Mouse (Mus musculus): ENCODE results near the gene Nkx6-2. TPM values are rescaled to one million over a fixed set of nuclear protein-coding genes. Genes with fewer than 3 reads are reported as not detected.

Gene Nkx6-2
- polyA plus RNA-seq, 2 experiments: 0.08 to 0.14 TPM

DNA sequence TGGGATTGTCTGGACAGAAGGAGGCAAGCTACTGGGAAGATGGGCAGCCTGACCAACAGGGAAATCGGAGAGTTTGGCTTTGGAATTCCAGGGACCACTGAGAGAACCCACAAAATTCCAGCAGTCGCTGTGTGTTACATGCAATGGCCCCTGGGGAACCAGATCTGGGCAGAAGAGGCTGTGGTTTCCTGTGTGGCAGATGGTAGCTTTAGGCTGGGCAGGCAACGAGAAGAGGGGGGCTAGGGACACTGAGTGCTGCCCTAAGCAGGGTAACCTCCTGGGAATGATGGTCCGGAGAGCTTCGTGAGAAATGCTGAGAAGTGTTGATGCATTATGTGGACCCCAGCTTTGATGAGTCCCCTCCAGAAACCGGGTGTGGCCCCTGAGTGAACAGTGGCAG, 13.3 kb upstream of the Nkx6-2 start:
- H3K27ac ChIP-seq (replicated peaks; ENCODE audit: low read depth, low read length): no peak overlapping the region
- no peak overlapping the region for H3K4me2 ChIP-seq (replicated peaks; ENCODE audit: low read depth, low read length, severe bottlenecking)
- TF ChIP-seq POLR2A (IDR thresholded peaks at IDR 0.05; ENCODE audit: borderline replicate concordance, extremely low read depth, insufficient read depth, insufficient read length): no peak
- no peak for ATAC-seq (ENCODE audit: low FRiP score, low read depth)
- no peak overlapping the region for H3K9ac ChIP-seq (ENCODE audit: low read depth, low read length, severe bottlenecking)
- 54% methylated on average over 6 of the region's 6 CpGs for WGBS
- no peak overlapping the region for H3K4me3 ChIP-seq (replicated peaks; ENCODE audit: low read length)
- H3K27me3 ChIP-seq (ENCODE audit: control insufficient read depth, insufficient read depth, low read length): no peaks in the 10 kb centered on the region
- H3K36me3 ChIP-seq (ENCODE audit: control insufficient read depth, insufficient read depth, low read length): no peaks in the 10 kb centered on the region
- H3K9me3 ChIP-seq (ENCODE audit: control insufficient read depth, low read length): no peaks in the 10 kb centered on the region
- DNase-seq (ENCODE audit: low spot score): no peak
- no peaks in the 10 kb centered on the region for H3K4me1 ChIP-seq (ENCODE audit: control insufficient read depth, insufficient read depth, low read length)

DNA sequence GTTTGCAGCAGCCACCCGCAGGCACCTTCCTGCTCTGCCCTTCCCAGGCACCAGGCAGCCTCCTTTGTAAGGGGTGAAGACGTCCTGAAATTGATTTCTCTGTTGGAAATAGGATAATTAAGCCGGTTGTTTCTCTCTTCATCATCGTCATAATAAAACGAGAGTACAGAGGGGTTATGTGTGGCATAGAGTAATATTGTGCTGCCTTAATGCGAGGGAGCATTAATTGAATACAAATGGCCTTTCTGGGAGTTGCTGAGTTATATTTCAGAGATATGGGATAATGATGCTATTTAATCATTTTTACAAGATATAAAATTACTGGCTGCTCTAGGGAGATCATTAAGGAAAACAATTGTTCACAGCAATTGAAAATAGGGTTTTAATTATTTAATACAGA, 12.7 kb upstream of the Nkx6-2 start:
- 47% methylated on average over 6 of the region's 6 CpGs for WGBS
- Histone ChIP-seq H3K4me1 (ENCODE audit: control insufficient read depth, insufficient read depth, low read length) (no peaks in the 10 kb centered on the region), H3K27me3 (ENCODE audit: control insufficient read depth, insufficient read depth, low read length) (no peaks in the 10 kb centered on the region), H3K36me3 (ENCODE audit: control insufficient read depth, insufficient read depth, low read length) (no peaks in the 10 kb centered on the region), H3K9ac (ENCODE audit: low read depth, low read length, severe bottlenecking) (no peak overlapping the region), H3K4me2 (replicated peaks; ENCODE audit: low read depth, low read length, severe bottlenecking) (no peak overlapping the region), H3K4me3 (replicated peaks; ENCODE audit: low read length) (no peak overlapping the region), H3K27ac (replicated peaks; ENCODE audit: low read depth, low read length) (no peak overlapping the region), H3K9me3 (ENCODE audit: control insufficient read depth, low read length) (no peaks in the 10 kb centered on the region)
- ATAC-seq (ENCODE audit: low FRiP score, low read depth) (no peak), DNase-seq (ENCODE audit: low spot score) (no peak)
- TF ChIP-seq POLR2A (IDR thresholded peaks at IDR 0.05; ENCODE audit: borderline replicate concordance, extremely low read depth, insufficient read depth, insufficient read length): no peak

DNA sequence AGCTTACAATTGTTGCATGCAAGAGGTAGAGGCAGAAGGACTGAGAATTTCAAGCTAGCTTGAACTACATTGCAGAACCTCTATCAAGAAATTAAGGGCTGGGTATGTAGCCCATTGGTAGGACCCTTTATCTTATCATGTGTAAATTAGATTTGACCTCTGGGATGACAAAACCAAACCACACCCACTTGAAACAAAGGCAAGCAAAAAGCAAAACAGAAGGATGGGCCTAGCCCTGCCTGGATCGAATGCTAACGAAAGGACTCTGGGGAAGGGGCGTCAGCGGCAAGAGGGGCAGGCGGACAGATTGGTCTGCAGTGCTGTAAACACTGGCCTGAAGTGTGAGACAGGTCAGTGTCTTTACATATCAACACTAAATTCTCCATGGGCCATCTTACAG, 8.7 kb upstream of the Nkx6-2 start:
- no peak overlapping the region for H3K27ac ChIP-seq (replicated peaks; ENCODE audit: low read depth, low read length)
- no peaks in the 10 kb centered on the region for H3K4me1 ChIP-seq (ENCODE audit: control insufficient read depth, insufficient read depth, low read length)
- peaks cover 20% of the 10 kb centered on the region for H3K27me3 ChIP-seq (ENCODE audit: control insufficient read depth, insufficient read depth, low read length)
- H3K4me3 ChIP-seq (replicated peaks; ENCODE audit: low read length): no peak overlapping the region
- no peak for ATAC-seq (ENCODE audit: low FRiP score, low read depth)
- no peak overlapping the region for H3K9ac ChIP-seq (ENCODE audit: low read depth, low read length, severe bottlenecking)
- WGBS: 93% methylated on average over 5 of the region's 5 CpGs
- no peak for TF ChIP-seq POLR2A (IDR thresholded peaks at IDR 0.05; ENCODE audit: borderline replicate concordance, extremely low read depth, insufficient read depth, insufficient read length)
- no peak overlapping the region for H3K4me2 ChIP-seq (replicated peaks; ENCODE audit: low read depth, low read length, severe bottlenecking)
- no peaks in the 10 kb centered on the region for H3K36me3 ChIP-seq (ENCODE audit: control insufficient read depth, insufficient read depth, low read length)
- no peak for DNase-seq (ENCODE audit: low spot score)
- H3K9me3 ChIP-seq (ENCODE audit: control insufficient read depth, low read length): no peaks in the 10 kb centered on the region

DNA sequence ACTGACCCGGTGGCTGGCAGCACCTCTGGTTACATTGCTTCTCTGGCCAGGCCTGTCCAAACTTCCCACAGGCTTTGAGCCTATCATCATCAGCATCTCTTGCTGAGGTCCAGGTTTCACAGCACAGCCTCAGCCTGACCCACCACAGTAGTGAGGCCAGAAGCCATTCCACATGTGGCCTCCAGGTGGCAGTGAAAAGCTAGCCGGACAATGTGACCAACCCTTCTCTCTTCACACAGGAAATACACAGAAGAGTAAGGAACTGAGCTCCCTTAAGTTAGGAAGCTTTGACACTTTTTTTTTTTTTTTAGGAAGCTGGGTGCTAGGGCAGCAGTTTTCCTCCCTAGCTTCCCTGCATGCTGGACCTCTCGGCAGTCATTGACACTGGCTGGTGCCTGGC, 7.7 kb upstream of the Nkx6-2 start:
- H3K9ac ChIP-seq (ENCODE audit: low read depth, low read length, severe bottlenecking): no peak overlapping the region
- no peak for TF ChIP-seq POLR2A (IDR thresholded peaks at IDR 0.05; ENCODE audit: borderline replicate concordance, extremely low read depth, insufficient read depth, insufficient read length)
- H3K4me1 ChIP-seq (ENCODE audit: control insufficient read depth, insufficient read depth, low read length): no peaks in the 10 kb centered on the region
- H3K9me3 ChIP-seq (ENCODE audit: control insufficient read depth, low read length): no peaks in the 10 kb centered on the region
- DNase-seq (ENCODE audit: low spot score): no peak
- H3K36me3 ChIP-seq (ENCODE audit: control insufficient read depth, insufficient read depth, low read length): no peaks in the 10 kb centered on the region
- no peak overlapping the region for H3K4me2 ChIP-seq (replicated peaks; ENCODE audit: low read depth, low read length, severe bottlenecking)
- no peak overlapping the region for H3K4me3 ChIP-seq (replicated peaks; ENCODE audit: low read length)
- no peak overlapping the region for H3K27ac ChIP-seq (replicated peaks; ENCODE audit: low read depth, low read length)
- peaks cover 30% of the 10 kb centered on the region for H3K27me3 ChIP-seq (ENCODE audit: control insufficient read depth, insufficient read depth, low read length)
- WGBS: 36% methylated on average over 3 of the region's 3 CpGs
- no peak; the same call in 1 of the 2 replicates for ATAC-seq (ENCODE audit: low FRiP score, low read depth)

DNA sequence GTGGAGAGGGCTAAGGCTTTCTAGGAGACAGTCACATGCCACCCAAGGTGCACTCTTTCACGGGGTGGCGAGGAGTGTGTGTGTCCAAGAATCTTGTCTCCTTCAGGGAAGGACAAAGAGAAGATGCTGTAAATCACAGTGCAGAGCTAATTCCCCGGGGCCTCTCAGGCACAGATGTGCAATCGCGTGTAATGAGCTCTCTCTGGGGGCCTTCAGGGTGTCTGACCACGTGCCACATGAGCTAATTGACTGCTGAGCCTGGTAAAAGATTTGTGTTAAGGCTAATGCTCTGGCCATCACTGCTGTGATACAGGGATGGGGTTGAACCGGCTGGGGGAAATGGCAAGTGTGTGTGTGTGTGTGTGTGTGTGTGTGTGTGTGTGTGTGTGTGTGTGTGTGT, 5.3 kb upstream of the Nkx6-2 start:
- no peaks in the 10 kb centered on the region for H3K9me3 ChIP-seq (ENCODE audit: control insufficient read depth, low read length)
- no peak overlapping the region for H3K4me2 ChIP-seq (replicated peaks; ENCODE audit: low read depth, low read length, severe bottlenecking)
- peaks cover 7% of the 10 kb centered on the region; the same call in 1 of the 2 replicates for H3K4me1 ChIP-seq (ENCODE audit: control insufficient read depth, insufficient read depth, low read length)
- WGBS: 11% methylated on average over 7 of the region's 7 CpGs
- no peak overlapping the region for H3K9ac ChIP-seq (ENCODE audit: low read depth, low read length, severe bottlenecking)
- peaks cover 54% of the 10 kb centered on the region for H3K27me3 ChIP-seq (ENCODE audit: control insufficient read depth, insufficient read depth, low read length)
- no peak overlapping the region for H3K4me3 ChIP-seq (replicated peaks; ENCODE audit: low read length)
- TF ChIP-seq POLR2A (IDR thresholded peaks at IDR 0.05; ENCODE audit: borderline replicate concordance, extremely low read depth, insufficient read depth, insufficient read length): no peak
- DNase-seq (ENCODE audit: low spot score) (no peak), ATAC-seq (ENCODE audit: low FRiP score, low read depth) (no peak)
- H3K27ac ChIP-seq (replicated peaks; ENCODE audit: low read depth, low read length): no peak overlapping the region
- H3K36me3 ChIP-seq (ENCODE audit: control insufficient read depth, insufficient read depth, low read length): no peaks in the 10 kb centered on the region

All from limb, embryonic 14.5 days (tissue).